Mouse (Mus musculus) forebrain, embryonic 13.5 days (tissue): Measurements from ENCODE around the gene Ankra2. TPM values are rescaled to one million over a fixed set of nuclear protein-coding genes. Genes with fewer than 3 reads are reported as not detected.

Experiments used
- ATAC-seq: fragments of 200-750 bp; cut with Nextera tagmentation; 2 replicates; pipeline ENCODE4 v1.8.0; 2017
- H3K27ac ChIP-seq: fragments of 300-500 bp; sonication (generic); 2 replicates; pipeline ENCODE4 v1.5.1; 2015; ENCODE audit warnings: inconsistent platforms, mild to moderate bottlenecking, moderate library complexity
- H3K27me3 ChIP-seq: fragments of 300-500 bp; sonication (generic); 2 replicates; pipeline ENCODE4 v1.6.1; 2015; ENCODE audit warnings: mild to moderate bottlenecking, inconsistent platforms
- H3K36me3 ChIP-seq: fragments of 300-500 bp; sonication (generic); 2 replicates; pipeline ENCODE4 v1.6.1; 2015; ENCODE audit warnings: mild to moderate bottlenecking, inconsistent platforms; ENCODE audit not compliant: poor library complexity, severe bottlenecking
- H3K4me1 ChIP-seq: fragments of 300-500 bp; sonication (generic); 2 replicates; pipeline ENCODE4 v1.6.1; 2015; ENCODE audit warnings: inconsistent platforms
- H3K4me2 ChIP-seq: fragments of 300-500 bp; sonication (generic); 2 replicates; pipeline ENCODE4 v1.6.1; 2015; ENCODE audit warnings: inconsistent platforms, mild to moderate bottlenecking, moderate library complexity
- H3K4me3 ChIP-seq: fragments of 300-500 bp; sonication (generic); 2 replicates; pipeline ENCODE4 v1.5.1; 2015; ENCODE audit warnings: mild to moderate bottlenecking, inconsistent platforms
- H3K9ac ChIP-seq: fragments of 300-500 bp; sonication (generic); 2 replicates; pipeline ENCODE4 v1.6.1; 2015; ENCODE audit warnings: mild to moderate bottlenecking, inconsistent platforms
- H3K9me3 ChIP-seq: fragments of 300-500 bp; sonication (generic); replicated peaks from 2 replicates; pipeline ENCODE4 v1.6.1; 2016; ENCODE audit warnings: inconsistent platforms
- WGBS: fragments of 180-500 bp; shearing (Covaris S2); methylation state at CpG from one replicate; pipeline ENCODE4 v1.1.7; 2015; 5-methylcytosine and 5-hydroxymethylcytosine counted together
- polyA plus RNA-seq: library from polyadenylated mRNA; unstranded; fragments of >200 nt; fragmentation: Nextera tagmentation; extraction: Ambion mirVana; gene quantifications from 2 replicates; pipeline ENCODE4 v1.2.1, GENCODE M21; 2015

The Ankra2 gene
- polyA plus RNA-seq, 1 experiment from 2014 or later = 45.8 TPM

DNA sequence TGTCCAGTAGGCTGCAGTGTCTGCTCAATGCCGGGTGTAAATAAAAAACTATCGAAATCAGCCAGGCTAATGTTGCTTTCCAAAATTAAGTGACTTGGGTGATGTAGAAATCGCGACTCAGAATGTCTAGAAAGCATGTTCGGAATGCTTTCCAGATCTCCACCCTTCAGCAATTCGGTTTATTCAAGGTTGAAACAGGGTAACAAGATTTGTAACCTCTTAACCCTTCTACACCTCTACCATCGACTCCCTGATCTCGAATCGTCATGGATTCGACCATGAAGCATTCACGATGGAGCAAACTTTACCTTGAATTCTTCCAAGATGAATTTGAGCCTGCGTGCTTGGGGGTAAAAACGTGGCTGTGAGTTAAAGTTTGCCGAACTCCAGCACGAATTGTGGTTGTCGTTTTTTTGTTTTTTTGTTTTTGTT, 54.4 kb downstream of the Ankra2 start:
- H3K36me3 ChIP-seq = peaks cover 19% of the 10 kb centered on the region
- peaks cover 18% of the 10 kb centered on the region for H3K4me1 ChIP-seq
- no peaks in the 10 kb centered on the region for H3K9me3 ChIP-seq
- no peak for ATAC-seq
- WGBS = 3% methylated on average over 16 of the region's 16 CpGs
- H3K9ac ChIP-seq = peak overlapping the region; percentile 92
- no peaks in the 10 kb centered on the region for H3K27me3 ChIP-seq
- H3K4me3 ChIP-seq = peak overlapping the region; percentile 99
- H3K27ac ChIP-seq = peak overlapping the region; percentile 76
- H3K4me2 ChIP-seq = peak overlapping the region; percentile 79

DNA sequence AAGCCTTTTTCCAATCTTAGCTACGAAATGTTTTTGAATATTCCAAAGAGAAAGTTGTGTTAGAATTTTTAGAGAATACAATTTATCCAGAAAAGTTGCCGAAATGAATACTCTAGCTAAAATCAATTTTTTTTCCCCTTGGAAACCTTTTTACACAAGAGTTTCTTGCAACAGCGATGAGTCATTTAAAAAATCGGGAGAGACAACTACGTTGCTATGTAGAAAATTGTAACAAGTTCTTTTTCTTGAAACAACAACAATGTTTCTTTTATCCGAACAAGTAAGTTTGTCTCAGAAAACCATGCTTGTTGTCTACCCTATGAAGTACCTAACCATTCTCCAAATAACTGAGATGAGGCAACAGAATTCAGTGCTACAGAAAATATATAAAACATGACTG, 55.0 kb downstream of the Ankra2 start:
- Histone ChIP-seq H3K9ac (no peak overlapping the region), H3K27ac (no peak overlapping the region), H3K27me3 (no peaks in the 10 kb centered on the region), H3K4me2 (no peak overlapping the region; the same call in 1 of the 2 replicates), H3K4me1 (peaks cover 18% of the 10 kb centered on the region), H3K9me3 (no peaks in the 10 kb centered on the region), H3K36me3 (peaks cover 14% of the 10 kb centered on the region), H3K4me3 (no peak overlapping the region; the same call in 1 of the 2 replicates)
- 91% methylated on average over 6 of the region's 6 CpGs for WGBS
- no peak for ATAC-seq

Other genes with a start within 250 kb of the Ankra2 start
- 7.0 TPM in 2 replicates for gene Arhgef28, start 56.6 kb upstream of the Ankra2 start, polyA plus RNA-seq
- gene Utp15, start within 50 bp of the Ankra2 start, polyA plus RNA-seq = 31.3 and 32.1 TPM in 2 replicates
- gene Gm21976, start 16.8 kb downstream of the Ankra2 start, polyA plus RNA-seq = not detected in 2 replicates
- gene Btf3, start 53.9 kb downstream of the Ankra2 start, polyA plus RNA-seq = 669 and 719 TPM in 2 replicates
- 0.68 and 0.80 TPM in 2 replicates for gene Foxd1, start 91.2 kb downstream of the Ankra2 start, polyA plus RNA-seq
- gene Gm10320, start 228.9 kb downstream of the Ankra2 start, polyA plus RNA-seq = 0.81 and 2.6 TPM in 2 replicates